Mouse (Mus musculus): ENCODE measurements around the gene Itprid2. TPM values are rescaled to one million over a fixed set of nuclear protein-coding genes. Genes with fewer than 3 reads are reported as not detected.

The Itprid2 gene
- polyA plus RNA-seq, 3 experiments from 2014 or later: 3.9 to 4.9 (median 4.5) TPM

DNA sequence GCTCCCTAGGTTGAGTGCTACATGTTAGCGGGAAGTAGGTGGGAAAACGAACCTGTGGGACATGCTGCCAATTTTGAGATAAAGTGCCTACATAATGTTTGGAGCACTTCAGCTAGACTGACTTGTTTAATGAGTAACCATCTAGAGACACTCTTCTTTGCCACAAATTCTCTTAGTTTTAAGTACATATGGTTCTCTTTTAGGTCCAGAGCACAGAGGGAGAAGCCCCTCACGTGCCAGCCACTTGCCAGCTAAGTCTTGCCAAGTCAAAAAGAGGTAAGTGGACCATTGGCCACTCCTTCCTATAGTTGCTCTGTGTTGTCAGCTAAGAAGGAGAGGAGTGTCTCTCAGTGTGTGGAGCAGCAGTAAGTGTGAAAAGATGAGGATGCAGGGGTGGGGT lies 16.0 kb downstream of the Itprid2 start:
- ATAC-seq: no peak

DNA sequence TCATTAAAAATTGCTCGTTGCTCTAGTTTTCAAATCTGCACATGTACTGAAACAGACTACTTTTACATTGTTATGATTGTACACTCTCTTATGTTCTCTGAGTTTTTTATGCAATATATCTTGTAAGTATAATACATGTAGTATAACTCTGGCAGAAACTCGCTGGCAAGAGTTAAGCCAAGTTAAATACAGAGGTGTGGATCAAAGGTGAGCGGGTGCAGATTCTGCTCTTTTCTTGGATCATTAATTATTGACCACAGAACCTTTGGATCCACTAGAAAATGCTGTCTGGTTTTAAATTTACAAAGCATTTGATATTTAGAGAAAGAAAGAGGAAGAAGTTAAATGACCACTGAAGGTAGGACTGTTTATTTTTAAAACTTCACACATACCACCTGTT lies 16.5 kb downstream of the Itprid2 start:
- ATAC-seq: no peak

DNA sequence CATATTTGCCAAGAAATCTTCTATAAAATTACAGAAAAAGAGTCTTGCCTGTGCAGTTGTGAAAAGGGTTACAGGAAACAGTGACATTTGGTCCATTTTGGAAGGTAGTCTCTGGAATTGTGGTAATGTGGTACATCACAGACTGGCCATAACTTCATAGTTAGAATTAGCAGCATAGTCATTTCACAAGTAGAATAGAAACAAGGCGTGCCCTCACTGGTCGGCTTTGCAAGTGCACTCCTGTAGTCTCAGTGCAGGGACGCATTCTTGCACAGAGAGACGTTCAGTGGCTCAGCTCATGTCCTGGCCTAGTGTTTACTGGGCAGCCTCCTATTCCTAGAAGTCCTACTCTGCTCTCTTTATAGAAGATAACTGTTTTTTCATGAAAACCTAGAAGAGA lies 17.4 kb downstream of the Itprid2 start:
- no peak for ATAC-seq

DNA sequence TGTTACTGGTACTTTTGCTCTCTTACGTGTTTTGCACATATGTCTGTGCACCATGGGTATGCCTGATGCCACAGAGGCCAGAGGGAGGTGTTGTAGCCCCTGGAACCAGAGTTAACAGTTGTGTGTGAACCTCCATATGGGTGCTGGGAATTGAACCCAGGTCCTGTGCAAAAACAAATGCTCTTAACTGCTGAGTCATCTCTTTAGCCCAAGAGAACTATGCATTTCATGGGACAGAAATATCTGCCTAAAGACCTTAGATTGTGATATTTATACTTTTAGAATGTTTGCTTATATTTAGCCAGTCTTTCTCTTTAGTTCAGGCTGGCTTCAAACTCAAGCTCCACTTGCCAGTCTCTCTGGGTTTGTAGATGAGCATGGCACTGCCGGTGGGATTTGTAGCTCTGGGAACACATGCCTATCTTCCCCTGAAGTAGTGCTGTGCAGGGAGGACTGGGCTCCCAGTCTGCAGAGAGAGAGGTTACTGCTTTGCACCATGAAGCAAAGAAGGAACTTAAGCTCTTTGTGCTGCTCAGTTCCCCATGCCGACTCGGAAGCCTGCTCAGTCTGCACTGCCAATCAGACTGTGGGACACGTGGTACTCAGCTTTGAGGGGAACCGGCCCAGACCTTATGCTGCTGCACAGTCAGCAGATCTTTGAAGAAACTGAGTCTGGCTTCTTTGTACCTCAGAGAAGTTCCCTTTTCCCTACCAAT lies 18.1 kb downstream of the Itprid2 start:
- no peak for ATAC-seq

DNA sequence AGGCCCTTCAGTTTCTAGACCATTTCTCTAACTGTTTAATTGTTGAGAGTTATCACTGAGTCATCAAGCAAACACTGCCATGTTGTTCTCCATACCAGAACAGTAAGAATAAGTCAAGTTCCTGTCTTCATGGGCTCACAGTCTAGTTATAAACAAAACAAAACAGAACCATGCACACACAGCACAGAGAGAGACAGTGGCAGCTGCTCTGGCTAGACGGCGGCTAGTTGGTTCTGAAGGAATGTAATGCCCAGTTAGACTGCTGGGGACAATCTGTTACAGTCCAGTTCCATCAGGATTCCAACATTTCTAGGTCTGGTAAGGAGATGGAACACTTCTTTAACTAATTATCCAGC lies 18.6 kb downstream of the Itprid2 start:
- no peak for ATAC-seq

DNA sequence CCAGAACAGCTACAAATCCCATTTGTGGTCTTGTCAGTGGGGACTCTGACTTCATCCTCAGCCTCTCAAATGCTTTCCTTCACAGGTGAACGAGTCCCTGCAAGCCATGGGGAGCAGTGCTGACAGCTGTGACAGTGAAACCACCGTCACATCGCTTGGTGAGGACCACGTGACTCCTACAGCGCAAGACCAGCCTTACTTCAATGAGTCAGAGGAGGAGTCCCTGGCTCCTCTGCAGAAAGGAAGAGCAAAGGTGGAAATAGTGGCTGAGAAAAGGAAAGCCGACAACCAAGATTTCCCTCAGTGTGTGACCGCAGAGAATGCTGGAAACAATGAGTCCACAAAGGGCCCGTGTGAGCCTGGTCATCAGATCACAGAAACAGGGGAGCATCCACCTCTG lies 21.9 kb downstream of the Itprid2 start:
- no peak for ATAC-seq

DNA sequence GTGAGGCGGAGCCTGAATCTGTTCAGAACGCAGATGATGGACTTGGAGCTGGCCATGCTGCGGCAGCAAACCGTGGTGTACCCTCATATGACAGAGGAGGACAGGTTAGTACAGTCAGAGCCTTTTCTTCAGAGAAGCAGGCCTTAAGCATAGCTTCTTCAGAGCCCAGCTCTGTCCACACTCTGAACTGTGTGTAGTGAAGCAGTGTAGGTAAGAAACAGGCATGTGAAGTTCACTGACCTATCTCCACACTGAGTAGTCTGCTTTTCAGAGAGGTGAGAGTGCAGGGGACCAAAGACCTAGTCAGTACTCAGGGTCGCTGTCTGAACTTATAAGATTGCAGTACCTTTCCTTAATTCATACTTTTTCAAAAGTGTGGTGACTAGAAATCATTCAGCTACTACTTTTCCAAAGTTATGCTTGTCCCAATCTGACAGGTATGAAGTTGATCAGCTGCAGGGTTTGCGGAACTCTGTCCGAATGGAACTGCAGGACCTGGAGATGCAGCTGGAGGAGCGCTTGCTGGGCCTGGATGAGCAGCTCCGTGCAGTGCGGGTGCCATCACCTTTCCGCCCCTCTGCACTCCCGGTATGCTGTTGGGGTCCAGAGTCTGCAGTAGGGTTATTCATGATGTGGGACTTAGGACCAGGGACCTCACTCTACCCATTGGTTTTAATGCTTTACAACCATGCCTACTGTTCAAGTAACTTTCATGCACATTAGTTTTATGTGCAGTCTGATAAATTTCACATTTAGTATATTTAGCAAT lies 25.4 kb downstream of the Itprid2 start:
- no peak for ATAC-seq

DNA sequence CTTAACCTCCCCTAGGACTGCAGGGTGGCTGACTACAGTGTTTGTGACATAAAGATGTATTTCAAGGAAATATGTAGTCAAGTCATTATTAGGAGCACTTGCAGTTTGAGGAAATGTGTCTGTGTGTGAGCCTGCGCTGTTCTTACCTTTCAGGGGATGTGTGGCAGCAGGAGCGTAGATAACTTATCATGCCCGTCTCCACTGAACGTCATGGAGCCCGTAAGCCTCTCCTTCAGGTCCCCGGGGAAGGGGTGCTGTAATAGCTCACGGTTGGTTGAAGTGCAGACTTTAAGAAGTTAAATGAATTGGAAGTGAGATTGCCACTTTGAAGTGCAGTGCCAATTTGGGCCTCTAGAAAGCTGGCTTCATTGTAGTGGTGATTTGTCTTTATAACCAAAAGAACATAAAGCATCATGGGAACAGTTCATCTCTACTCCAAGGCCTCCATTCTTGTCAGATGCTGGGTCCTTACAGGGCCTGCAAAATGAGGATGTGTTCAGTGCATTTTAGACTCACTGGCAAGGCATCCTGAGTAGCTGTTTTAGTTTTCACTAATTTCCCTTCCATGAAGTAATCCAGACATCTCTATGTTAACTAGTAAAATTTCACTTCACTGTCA lies 26.4 kb downstream of the Itprid2 start:
- no peak for ATAC-seq

DNA sequence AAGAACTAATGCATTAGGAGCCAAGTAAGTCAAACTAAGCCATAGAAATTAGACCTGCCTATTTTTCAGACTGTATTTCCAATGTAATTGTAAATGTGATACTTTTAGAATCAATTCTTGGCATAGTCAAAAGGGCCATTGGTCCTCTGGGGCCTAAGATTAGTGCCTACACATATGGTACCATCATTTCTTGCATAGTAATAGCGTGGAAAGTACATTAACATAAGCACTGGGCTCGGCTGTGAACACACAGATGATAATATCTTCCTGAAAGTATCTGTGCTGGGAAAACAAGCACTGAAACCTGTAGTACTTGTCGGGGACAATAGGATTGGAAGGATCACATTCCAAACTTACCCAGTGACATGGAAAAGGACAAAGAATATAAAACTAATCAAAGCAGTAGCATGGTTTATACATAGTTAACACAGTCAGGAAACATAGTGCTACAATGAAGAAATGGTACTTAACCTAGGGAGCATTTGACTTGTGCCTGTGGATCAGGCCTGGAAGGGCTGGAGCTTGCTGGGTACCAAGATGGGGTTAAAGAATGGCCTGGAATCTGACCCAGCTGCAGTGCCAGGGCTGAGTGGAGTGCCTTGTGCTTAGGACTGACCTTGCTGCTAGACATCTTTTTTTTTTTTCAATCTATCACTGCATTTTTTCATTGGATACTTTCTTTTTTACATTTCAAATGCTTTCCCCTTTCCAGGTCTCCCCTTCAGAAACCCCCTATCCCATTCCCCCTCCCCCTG lies 29.6 kb downstream of the Itprid2 start:
- no peak for ATAC-seq

DNA sequence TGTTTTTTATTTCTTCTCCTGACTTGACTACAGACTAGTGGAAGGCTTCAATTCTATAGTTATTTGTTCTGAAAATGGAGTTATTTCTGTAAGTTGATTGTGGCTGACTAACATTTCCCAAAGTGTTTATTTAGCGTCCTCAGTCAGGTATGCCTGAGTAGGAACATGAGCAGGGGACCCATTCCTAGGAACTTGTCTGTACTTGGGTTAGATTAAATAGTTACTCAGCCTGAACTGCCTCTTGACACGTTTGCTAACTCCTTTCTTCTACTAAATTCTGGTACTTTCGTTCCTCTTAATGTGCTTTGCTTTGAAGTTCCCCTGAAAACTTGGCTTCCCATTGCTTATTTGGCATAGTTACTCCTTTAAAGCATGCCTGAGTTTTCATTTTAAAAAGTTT lies 30.3 kb downstream of the Itprid2 start:
- ATAC-seq: no peak

DNA sequence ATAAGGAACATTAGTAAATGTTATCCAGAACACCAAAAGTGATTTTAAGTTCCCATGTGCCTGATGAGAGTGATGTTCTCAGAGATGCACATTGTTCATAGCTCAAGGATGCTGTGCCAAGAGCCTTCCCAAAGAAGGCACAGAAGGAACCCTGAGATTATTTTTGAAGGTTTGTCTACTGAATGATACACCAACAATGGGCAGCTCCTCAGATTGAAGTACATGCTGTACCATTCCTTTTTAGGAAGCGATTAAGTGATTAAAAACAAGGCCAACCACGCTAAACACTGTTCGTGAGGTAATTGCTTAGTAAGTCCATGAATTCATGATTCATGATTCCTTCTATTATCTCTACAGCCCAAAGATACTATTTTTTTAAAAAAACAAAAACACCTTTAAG lies 40.1 kb downstream of the Itprid2 start:
- ATAC-seq: no peak

DNA sequence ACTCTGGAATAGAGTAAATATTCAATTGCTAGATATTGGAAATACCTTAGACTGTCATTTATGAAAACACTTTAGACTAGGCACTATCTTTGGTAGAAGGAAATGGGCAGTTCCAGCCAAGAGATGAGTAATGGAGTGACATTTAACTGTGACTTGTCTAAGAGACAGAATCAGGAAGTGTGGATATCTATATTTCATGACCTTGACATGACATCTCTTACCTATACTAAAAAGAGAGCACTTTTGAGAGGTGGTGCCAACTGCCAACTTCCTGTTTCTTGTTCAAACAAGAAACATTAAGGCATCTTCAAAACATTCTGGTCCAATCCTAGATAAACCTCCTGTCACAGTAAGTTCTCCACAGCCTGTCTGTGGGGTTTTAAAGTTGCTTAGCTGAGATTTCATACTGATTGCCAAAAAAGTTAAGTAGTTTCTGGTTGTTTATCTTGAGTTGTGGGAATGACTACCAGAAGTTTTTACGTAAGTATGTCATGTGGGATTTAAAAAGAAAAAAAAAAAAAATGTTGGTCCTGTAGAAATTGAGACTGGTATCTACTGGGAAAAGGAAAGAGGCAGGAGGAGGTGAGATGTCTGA lies 42.6 kb downstream of the Itprid2 start:
- no peak for ATAC-seq

DNA sequence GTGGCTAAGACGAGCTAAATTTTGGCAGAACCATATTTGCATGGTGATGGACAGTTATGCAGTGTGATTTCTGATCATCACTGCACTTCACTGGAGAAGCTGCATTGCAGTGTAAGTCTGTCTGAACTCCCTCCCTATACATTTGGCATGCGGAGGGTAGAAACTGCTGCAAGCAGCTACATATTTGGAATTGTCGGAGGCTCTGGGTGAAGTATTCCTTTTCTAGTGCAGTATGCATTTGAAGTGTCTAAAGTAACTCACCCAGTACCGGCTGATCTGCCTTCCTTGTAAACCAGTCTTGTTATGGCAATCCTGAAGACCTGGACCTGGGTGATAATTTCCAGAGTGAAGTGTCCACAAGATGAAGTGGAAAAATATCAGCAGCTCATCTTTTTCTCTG lies 46.5 kb downstream of the Itprid2 start:
- no peak for ATAC-seq

DNA sequence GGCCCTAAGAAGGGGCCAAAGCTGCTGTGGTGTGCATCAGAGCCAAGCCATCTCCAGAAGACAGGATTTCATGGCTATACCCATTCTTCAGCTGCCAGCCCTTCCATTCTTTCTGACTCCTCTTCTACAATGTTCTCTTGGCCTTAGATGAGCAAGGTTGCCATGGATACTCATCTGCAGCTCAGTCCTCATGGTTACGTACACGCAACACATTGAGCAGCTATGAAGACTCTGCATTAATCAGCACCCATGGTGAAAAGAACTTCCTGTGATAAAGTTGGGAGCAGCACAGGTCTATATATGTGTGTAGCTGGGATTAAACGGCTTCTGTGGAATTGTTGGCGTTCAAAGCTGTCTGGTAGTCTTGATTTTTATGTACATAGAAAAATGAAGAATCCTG lies 48.1 kb downstream of the Itprid2 start:
- ATAC-seq: no peak

DNA sequence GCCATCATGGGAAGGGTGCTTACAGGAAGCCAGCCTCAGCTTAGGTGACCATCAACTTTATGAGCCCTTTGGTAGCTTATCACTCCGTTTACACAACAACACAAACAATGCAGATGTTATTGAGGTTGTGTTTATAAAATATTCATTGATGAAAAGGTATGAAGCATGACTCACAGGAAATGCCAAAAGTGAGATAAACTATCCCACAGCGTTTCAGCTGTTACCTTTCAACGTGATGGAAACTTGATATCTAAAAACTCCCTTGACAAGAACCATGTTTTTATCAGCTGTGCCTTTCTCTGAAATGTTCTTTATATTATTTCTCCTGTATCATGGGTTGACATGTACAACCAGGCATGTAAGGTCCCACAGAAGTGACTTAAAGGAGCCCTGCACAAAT lies 55.7 kb downstream of the Itprid2 start:
- no peak for ATAC-seq

DNA sequence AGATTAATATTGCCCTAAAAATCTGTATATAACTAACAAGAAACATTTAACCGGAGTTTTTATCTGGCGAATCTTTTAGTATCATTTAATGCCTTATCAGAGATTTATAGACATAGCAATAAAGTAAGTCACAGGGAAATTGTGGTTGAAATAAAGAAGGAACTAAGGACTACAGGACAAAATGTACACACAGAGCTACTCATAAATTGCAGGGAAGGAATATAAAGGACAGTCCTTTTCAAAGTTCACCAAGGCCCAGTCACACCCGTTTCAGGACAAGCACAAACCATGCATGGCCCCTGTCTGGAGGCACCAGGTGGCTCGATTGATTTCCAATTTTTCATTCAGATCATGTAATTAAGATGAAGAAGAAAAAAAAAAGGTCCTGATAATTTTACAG lies 60.0 kb downstream of the Itprid2 start:
- no peak for ATAC-seq

DNA sequence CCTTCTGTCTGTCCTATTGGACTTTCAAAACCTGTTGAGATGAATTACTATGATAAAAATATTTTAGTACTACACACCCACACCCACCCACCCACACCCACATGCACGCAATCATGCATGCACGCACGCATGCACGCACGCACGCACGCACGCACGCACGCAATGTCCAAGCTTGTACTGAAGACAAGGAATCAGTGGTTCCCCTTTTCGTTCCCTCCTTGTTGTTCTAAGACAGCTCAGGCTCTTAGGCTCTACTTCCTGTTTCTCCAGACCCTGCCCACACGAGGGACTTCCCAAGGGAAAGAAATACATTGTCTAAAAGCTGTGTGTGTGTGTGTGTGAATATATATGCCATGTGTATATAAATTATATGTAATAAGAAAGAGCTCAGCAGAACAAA lies 60.8 kb downstream of the Itprid2 start:
- no peak for ATAC-seq

DNA sequence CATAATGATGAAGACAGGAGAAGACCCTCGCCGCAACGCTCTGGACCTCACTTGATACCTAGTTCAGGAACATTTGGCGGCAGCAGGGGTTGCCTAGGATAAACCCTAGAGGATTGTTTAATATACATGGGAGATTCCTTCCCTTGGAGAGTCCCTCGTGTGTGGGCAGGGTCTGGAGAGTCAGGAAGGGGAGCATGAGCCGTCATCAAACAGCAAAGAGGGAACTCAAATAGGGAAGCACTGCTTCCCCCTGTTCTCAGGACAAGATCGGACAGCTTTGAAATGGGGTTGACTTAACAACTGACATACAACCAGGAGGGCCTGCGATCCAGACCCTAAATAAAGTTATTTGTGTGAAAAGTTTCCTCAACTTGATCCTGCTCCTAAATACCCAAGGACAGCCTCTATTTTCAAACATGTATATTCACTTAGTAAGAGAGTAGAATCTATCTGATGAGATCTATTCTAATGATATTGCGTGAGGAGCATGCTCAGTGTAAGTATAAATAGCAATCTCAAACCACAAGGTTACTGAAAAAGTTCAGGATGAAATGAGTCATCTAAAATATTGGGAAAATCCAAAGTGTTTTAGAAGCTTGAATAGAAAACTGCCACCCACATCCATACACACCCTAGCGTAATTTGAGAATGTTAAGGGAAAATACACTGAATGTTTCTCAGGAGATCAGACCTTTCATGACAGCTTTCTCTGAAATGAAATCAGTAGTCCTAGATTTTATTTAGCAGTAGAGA lies 61.5 kb downstream of the Itprid2 start:
- ATAC-seq: no peak

DNA sequence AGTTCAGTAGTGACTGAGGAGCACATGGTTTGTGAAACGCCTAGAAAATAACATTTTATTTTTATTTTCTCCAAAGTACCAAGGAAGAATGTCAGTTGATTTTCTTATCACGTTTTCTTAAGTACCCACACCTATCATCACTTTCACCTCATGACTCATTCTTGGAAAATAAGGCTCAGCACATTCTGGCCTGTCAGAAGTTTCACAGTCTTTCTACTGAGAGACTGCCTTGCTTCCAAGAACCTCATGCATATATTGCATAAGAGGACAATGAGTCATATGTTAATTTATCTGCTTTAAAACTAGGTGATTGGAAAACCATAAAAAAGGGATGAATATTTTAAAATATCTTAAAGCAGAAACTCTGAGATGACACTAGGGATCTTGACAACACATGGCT lies 63.0 kb downstream of the Itprid2 start:
- no peak for ATAC-seq

DNA sequence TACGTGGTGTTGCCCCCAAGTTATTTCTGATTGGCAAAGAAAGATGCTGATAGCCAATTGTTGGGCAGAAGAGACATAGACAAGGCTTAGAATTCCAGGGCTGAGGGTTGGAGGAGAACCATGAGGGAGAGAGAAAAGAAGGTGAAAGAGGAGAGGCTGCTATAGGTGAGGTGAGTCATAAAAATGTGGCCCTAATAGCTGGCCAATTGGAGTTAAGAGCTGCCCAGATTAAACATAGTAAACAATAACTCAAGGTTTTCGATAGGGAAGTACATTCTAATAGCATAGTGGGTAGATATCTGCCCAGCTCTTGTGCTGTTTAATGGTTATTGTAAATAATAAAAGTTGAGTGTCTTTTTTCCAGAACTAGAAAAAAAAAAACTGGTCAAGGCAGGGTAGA lies 69.6 kb downstream of the Itprid2 start:
- no peak for ATAC-seq

DNA sequence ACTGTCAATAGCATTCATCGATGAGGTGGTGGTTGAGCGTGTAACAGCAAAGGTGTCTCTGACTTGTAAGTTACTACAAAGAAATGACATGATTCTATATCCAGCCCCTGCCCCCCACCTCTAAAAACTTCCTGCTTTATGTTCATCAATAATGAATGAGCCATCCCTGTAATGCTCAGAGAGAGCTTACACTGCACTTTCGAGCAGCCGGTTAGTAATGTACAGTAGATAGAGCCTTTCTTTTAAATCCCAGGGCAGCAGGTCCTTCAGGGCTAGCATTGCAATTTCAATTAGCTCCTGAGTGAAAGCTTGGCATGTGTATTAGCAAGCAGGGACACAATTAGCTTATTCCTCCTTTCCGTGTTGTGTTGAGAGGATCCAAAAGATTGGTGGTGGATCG lies 72.4 kb downstream of the Itprid2 start, which contains the start of gene Ppp1r1c:
Gene Ppp1r1c, plus strand, starts transcription at position 206 of the 400 bp plus-strand sequence.
- ATAC-seq: no peak

DNA sequence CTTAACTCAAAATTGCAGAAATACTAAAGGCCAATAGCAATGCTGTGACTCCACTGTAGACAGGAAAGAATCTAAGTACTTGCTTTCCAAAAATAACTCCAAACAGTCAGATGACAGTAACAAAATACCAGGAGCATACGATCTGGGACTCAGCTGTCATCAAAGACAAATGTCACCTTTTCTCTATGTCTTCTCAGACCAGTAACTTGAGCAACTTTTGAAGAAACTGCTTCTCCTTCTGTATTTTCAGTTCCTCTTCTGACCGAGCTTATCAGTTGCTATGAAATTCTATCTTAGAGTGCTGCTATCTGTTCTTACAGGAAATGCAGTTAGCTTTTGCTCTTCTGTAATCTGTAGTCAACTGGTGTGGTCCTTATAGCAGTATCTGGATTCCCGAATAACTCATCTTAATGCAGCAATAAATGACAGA lies 78.5 kb downstream of the Itprid2 start:
- ATAC-seq: no peak
